Mouse (Mus musculus): ENCODE results near the gene Gm5127.

Gene Gm5127

GRCm38 (mm10) chrX:106582886-106583285 lies at the start of gene Gm5127:
Gene Gm5127, plus strand, starts transcription at chrX:106583186.
- ATAC-seq (ENCODE audit: low TSS enrichment): no peak

DNA sequence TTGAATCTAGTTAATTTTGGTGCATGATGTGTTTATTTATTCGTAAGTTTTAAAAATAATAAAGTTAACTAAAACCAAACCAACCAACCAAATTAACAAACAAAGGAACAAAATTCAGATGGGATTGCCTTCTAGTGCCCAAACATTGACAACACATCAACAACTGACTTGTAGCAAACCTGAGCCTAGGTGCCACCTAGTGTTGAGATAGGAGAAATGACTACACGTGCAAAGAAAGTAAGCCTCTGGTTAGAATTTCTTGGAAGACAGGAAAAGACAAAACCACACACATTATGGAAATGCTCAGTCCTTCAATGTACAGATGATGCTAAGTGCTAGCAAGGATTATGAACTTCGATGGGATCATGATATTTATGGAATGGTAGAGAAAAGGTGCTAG lies 46.6 kb upstream of the Gm5127 start:
- no peak for ATAC-seq (ENCODE audit: low TSS enrichment)

- no peak for ATAC-seq (ENCODE audit: low TSS enrichment)
Observed at GRCm38 (mm10) chrX:106555457-106555856, 27.5 kb upstream of the Gm5127 start.

DNA sequence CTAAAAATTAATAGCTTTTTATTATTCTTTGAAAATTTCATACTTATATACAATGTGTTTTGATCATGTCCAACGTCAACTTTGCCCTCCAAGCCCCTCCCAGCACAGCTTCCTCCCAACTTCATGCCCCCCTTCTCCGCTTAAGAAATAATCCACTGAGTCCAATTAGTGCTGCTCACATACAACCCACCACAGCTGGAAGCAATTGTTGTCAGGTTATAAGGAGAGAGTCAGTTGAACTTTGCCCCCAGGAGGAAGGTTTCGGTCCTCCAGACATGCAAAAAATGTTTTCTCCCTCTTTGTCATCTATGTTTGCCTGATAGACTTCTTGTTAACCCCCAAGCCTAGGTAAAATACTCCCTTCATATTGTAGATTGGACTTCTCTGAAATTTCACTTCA lies 4.0 kb upstream of the Gm5127 start:
- no peak for ATAC-seq (ENCODE audit: low TSS enrichment)

GRCm38 (mm10) chrX:106580410-106580809 lies 2.6 kb upstream of the Gm5127 start:
- ATAC-seq (ENCODE audit: low TSS enrichment): no peak

- ATAC-seq (ENCODE audit: low TSS enrichment): no peak
Observed at GRCm38 (mm10) chrX:106582197-106582596, 789 bp upstream of the Gm5127 start.

DNA sequence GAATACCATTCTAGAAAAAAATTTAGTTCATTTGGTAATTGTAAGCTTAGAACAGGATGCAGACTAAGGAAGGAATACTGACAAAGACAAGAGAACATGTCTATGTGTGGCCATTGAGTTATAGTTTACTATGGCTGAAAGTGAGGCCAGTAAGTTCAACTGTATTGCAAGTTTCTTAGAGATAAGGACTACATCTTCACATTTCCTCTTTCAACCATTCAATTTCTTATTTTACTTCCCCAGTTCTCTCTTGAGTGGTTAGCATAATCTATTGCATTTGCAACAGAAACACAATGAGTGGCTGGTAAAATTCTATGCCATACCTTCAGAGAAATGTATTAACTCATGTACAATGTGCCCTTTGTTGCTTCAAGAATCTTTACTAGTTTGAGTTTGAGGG lies 10.9 kb downstream of the Gm5127 start:
- ATAC-seq (ENCODE audit: low TSS enrichment): no peak

DNA sequence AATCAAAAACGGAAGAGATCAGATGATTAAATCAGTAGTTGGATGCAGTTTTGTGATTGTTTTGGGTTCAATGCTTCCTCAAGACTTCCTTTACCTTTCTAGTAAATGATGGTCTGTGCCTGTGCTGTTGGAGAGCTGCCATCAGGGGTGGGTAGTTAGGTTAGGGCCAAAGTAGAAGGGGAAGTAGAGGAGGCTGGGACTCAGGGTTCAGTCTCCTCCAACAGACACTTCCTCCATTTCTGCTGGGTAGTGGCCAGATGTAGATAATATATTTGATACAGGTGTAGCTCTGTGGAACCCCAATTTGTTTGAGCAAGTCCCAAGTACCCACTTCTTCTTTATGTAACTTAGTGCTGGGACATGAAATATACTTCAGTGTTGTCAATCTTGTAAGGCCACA lies 12.9 kb downstream of the Gm5127 start:
- no peak for ATAC-seq (ENCODE audit: low TSS enrichment)

GRCm38 (mm10) chrX:106602574-106603258 lies 19.7 kb downstream of the Gm5127 start:
- no peak for ATAC-seq (ENCODE audit: low TSS enrichment)

DNA sequence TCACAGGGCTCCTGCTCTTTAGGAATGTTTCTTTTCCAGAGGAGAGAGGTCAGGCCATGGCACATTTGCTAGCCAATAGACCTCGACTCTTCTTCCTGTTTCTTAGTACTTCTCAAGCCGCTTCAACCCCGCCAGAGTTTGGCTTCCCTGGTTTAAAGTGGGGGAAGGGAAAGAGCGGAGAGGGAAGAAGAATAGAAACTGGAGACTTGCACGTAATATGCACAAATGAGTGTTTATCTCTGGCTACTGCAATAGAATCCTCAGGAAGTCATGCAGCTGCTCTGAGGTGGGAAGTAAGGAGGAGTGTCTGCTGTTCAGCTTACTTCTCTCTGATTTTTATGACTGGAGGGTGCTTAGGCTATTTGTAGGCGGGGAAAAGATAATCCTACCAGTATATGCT lies 20.4 kb downstream of the Gm5127 start, which contains the start of gene Cysltr1:
TSS of gene Cysltr1 (minus strand) at position 294 of the 400 bp plus-strand sequence.
- no peak for ATAC-seq (ENCODE audit: low TSS enrichment)

- ATAC-seq (ENCODE audit: low TSS enrichment): no peak
Observed at GRCm38 (mm10) chrX:106622512-106622911, 39.5 kb downstream of the Gm5127 start.

- no peak for ATAC-seq (ENCODE audit: low TSS enrichment)
Observed at GRCm38 (mm10) chrX:106623667-106624066, 40.7 kb downstream of the Gm5127 start.

- ATAC-seq (ENCODE audit: low TSS enrichment): no peak
Observed at GRCm38 (mm10) chrX:106628514-106628913, 45.5 kb downstream of the Gm5127 start.

DNA sequence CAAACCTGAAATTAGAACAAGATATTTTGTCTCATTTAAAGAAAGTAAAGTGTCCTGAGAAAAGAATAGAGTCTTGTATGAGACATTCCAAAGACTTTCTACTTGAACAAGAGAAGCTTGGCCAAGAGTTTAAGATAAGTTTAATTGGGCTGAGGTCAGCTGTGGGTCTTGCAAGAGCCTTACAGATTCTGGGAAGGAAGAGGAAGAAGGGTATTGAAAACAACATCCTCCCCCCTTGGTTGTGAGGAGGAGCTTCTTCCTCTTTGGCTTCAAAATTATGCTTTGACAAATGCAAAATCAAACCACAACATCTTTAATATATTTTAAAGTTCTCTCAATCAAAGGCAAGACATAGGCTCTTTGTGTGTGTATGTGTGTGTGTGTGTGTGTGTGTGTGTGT lies 50.6 kb downstream of the Gm5127 start:
- ATAC-seq (ENCODE audit: low TSS enrichment): no peak

DNA sequence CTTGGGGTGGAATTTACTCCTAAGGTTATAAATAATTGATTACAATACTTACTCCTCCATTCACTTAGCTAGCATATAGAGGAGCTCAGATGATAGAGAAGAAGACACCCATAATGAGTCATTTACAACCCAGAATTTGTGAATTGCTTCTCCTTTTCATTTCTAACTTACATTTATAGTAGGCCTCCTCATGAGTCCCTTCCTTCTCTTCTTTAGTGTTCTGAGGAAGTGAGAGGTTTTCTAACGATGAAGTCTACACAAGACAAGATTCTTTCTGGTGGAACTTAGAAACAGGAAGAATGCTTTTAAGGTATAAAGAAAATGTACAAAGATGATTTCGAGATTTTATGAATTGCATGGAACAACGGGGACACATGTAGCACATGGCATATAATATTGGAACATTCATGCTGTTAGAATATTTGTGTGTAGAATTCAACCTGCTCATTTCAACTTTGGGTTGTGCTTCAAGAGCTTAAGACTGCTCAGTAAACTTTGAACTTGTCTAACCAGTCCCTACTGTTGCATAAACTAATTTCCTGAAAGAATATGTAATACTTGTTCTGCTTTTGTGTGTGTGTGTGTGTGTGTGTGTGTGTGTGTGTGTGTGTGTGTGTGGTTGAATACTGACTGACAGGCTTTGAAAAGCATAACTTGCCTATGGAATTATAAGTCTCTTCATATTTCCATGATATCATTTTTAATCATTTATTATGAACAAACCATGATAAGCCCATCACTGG lies 52.0 kb downstream of the Gm5127 start:
- ATAC-seq (ENCODE audit: low TSS enrichment): no peak

DNA sequence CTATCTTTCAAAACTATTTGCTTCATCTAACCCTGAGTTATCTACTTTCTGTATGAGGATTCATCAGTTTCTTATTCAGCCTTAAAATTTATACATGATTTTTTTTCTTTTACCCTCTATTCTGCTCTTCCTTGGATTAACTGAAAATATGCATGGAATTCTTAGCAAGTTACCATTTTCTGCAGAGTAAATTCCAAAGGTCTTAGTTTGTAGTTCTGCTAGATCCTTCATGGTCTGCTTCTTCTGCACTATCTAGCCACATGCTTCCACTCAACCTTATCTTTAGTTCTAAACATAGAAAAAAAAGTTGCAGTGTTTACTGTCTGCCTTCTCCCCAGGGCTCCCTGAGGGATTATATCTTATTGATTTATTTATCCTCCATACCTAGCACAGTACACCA lies 79.1 kb downstream of the Gm5127 start:
- ATAC-seq (ENCODE audit: low TSS enrichment): no peak

DNA sequence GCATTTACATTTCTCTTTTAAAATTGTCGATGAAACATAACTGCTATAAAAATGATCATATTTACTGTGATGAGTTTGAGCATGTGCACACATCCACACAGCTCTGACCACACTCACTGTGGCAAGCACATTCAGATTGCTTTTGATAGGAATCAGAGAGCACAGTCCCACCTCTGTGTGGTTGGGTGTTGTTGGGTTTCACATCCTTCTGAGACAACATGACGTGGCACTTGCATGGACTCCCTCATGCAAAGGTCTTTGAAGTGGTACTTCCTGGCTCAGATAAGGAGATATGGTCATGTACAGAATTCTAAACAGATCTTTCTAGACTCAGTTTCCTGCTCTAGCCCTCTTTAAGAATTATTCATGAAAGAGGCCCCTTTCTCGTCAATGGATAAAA lies 121.6 kb downstream of the Gm5127 start:
- no peak for ATAC-seq (ENCODE audit: low TSS enrichment)

DNA sequence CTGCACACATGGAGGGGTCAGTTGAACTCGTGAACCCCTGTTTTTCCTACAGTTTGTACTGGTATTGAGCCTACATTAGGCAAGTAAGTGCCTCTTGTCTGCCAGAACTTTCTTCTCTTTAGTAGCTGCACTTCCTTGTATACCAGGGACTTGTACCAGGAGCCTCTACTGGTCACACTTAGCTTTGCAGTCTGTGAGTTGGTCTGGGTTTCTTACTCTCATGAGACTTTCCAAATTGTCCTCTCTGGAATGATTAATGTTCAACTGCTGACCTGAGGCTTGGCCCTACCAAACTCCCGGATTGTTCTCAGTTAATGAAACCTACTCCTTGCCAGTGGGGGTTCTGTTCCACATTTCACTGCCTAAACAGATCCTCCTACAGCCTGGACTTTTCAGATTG lies 134.2 kb downstream of the Gm5127 start:
- no peak for ATAC-seq (ENCODE audit: low TSS enrichment)

DNA sequence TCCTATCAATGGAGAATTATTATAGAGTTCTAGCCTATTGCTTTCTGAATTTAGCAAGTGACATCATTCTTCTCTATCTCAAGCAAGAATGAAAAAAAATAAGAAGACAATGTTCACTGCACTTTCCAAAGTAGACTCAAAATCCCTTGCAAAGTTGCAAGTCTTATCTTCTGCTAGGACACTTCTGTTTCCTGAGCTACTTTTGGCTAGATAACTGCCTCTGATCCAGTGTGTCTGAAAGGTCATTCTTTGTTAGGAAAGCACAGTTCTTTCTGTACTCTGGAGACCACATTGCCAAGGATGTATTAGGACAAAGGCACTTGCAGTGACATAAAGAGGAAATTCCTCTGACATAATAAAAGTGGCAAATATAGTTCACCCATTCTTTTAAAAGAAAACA lies 159.3 kb downstream of the Gm5127 start:
- ATAC-seq (ENCODE audit: low TSS enrichment): no peak

GRCm38 (mm10) chrX:106755272-106755671 lies 172.3 kb downstream of the Gm5127 start:
- ATAC-seq (ENCODE audit: low TSS enrichment): no peak

All from frontal cortex, adult (tissue).